Mouse (Mus musculus): ENCODE measurements around the gene Anpep.

- TF ChIP-seq CTCF (conservative IDR thresholded peaks at IDR 0.05; ENCODE audit: low read length) = no peak
- TF ChIP-seq NANOG (IDR thresholded peaks at IDR 0.05; ENCODE audit: borderline replicate concordance, low read length) = no peak
Measured at GRCm38 (mm10) chr7:79835196-79835595, 25.7 kb downstream of the Anpep start.

Measured in E14TG2a.4 (cell line).